Mouse (Mus musculus) urinary bladder, postnatal 36 days (tissue): ENCODE data around the gene Flot1.
"Not testable (repeated sequence)": the region's sequence is repeated elsewhere in the genome, so short reads cannot be mapped to it uniquely, and the experiment has no call there.

Source experiments
- DNase-seq, 2 experiments: peaks; one replicate each; pipeline ENCODE4 v3.0.0; 2022; ENCODE audit warnings: low spot score in 2 of 2, mixed read lengths in 1 of 2

Flot1 gene

GRCm38 (mm10) chr17:35836178-35836965 is 13.3 kb downstream of the Flot1 start:
- DNase-seq, result peak; percentile 77 to 79

- peak; percentile 72 to 83 for DNase-seq
Observed at GRCm38 (mm10) chr17:35836991-35837422, 14.0 kb downstream of the Flot1 start.

- peak in 1 of 2 experiments; percentile 47 for DNase-seq
Observed at GRCm38 (mm10) chr17:35837487-35837886, 14.5 kb downstream of the Flot1 start.

GRCm38 (mm10) chr17:35838122-35838544 is 15.1 kb downstream of the Flot1 start, which contains the start of gene Tubb5:
Gene Tubb5 (minus strand): TSS chr17:35838306.
- DNase-seq, result peak; percentile 92 to 96

GRCm38 (mm10) chr17:35838570-35838969 is 15.5 kb downstream of the Flot1 start:
- no peak for DNase-seq

- DNase-seq, result not testable (repeated sequence)
Observed at GRCm38 (mm10) chr17:35839002-35839401, 16.0 kb downstream of the Flot1 start.

- DNase-seq, result no peak
Observed at GRCm38 (mm10) chr17:35840561-35840960, 17.5 kb downstream of the Flot1 start.

GRCm38 (mm10) chr17:35841076-35841950 is 18.3 kb downstream of the Flot1 start, which contains the start of gene Mdc1:
Gene Mdc1 (plus strand): TSS chr17:35841515.
- DNase-seq, result peak; percentile 98 to 99

- DNase-seq, result no peak
Observed at GRCm38 (mm10) chr17:35842006-35842405, 19.0 kb downstream of the Flot1 start.

GRCm38 (mm10) chr17:35843514-35843913 is 20.5 kb downstream of the Flot1 start:
- DNase-seq, result no peak

GRCm38 (mm10) chr17:35848112-35848511 is 25.1 kb downstream of the Flot1 start:
- no peak for DNase-seq

- DNase-seq, result no peak
Observed at GRCm38 (mm10) chr17:35850974-35851373, 27.9 kb downstream of the Flot1 start.

GRCm38 (mm10) chr17:35859371-35859770 is 36.3 kb downstream of the Flot1 start:
- no peak for DNase-seq

- DNase-seq, result no peak
Observed at GRCm38 (mm10) chr17:35859835-35860234, 36.8 kb downstream of the Flot1 start.

- no peak for DNase-seq
Observed at GRCm38 (mm10) chr17:35860831-35861197, 37.8 kb downstream of the Flot1 start.

GRCm38 (mm10) chr17:35861198-35861857 is 38.3 kb downstream of the Flot1 start, which contains the start of gene Nrm:
Gene Nrm (plus strand): TSS chr17:35861318.
- peak; percentile 89 to 92 for DNase-seq

GRCm38 (mm10) chr17:35864832-35865353 is 41.9 kb downstream of the Flot1 start:
- DNase-seq, result no peak

- peak; percentile 49 to 67 for DNase-seq
Observed at GRCm38 (mm10) chr17:35865481-35866280, 42.7 kb downstream of the Flot1 start, which contains the start of gene Ppp1r18. Gene Ppp1r18 (plus strand): TSS chr17:35865593.

GRCm38 (mm10) chr17:35866281-35866831 is 43.3 kb downstream of the Flot1 start:
- peak; percentile 42 to 68 for DNase-seq
